Mouse (Mus musculus) hindlimb bud, embryonic 11.5 days (tissue): ENCODE results near the gene Brd1.
"Not testable (repeated sequence)": the region's sequence is repeated elsewhere in the genome, so short reads cannot be mapped to it uniquely, and the experiment has no call there.

Source experiments
- DNase-seq: peaks from one replicate; pipeline ENCODE4 v3.0.0-alpha.2; 2012; ENCODE audit warnings: low read depth, low spot score; ENCODE audit errors: extremely low spot score

Brd1 gene

DNA sequence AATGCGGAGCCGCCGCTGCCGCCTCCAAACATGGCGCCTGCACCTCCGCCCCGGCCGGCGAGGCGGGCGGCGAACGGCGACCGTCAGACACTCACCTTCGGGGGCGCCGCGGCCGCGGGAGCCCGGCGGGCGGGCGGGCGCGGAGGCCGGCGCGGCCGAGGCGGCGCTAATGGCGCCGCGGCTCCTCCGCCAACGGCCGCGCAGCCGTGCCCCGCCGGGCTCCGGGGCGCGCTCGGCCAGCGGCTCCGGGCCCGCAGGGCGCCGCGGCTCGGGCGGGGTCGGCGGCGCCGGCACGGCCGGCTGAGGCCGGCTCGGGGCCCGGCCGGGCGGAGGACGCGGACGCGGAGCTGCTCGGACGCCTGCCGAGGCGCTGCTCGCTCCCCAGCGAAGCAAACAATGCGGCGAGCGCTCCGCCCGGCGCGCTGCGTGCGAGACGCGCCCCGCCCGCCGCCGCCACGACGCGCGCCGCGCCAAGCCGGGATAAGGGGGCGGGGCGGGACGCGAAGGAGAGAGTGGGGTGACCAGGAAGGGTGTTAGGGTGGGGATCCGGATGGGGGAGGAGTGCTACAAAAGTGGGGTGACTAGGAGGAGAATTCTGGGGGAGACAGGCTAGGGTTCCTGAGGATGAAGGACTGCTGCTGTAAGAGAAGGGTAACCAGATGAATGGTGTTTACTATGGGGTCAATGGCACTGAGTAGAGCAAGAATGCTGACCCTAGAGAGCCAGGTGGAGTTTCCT, at the start of gene Brd1:
Brd1 (minus strand) TSS at position 400 of the 738 bp plus-strand sequence.
- no peak for DNase-seq

DNA sequence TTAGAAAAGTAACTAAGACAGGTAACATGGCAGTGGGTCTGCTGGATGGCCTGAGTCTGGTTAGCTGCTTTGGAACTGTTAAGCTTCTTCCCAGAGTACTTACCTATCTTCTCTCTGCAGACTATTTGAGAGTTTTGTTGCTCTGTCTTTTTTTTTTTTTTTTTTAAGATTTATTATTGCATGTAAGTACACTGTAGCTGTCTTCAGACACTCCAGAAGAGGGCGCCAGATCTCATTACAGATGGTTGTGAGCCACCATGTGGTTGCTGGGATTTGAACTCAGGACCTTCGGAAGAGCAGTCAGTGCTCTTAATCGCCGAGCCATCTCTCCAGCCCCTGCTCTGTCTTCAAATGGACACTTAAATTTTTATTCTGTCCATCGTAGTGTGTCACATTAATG, 40.6 kb upstream of the Brd1 start:
- not testable (repeated sequence) for DNase-seq

DNA sequence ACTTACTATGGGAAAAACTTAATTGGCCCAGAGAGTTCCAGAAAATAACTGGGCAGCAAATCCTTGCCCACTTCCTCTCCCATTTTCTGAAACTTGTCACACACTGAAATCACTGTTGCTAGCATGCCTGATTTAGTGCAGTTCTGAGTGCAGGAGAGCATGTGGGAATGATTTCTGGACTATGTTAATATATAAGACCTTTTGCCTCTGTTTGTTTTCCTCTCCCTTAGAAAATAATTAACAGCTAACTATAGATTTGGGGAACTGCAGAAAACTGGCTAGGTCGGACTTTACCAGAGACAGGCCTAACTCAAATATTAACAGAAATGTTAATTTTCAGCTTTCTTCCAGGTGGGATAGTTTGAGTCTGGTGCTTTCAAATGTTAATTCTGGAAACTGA, 34.5 kb upstream of the Brd1 start:
- DNase-seq: no peak

GRCm38 (mm10) chr15:88766139-88766538, 32.1 kb upstream of the Brd1 start:
- DNase-seq: not testable (repeated sequence)

DNA sequence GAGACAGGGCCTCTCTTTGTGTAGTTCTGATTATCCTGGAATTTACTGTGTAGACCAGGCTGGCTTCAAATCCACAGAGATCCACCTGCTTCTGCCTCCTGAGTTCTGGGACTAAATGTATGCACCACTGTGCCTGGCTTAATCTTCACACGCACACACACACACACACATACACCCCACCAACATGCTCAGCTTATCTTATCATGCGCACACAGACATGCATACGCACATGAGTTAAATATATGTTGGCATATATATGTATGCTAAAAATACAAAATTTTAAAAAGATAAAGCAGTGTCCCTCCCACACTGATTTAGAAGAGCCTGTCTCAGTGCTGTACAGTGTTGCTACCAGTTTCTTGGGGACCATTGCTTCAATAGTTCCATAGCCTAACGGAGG, 27.5 kb upstream of the Brd1 start:
- no peak for DNase-seq

- DNase-seq: no peak
Observed at GRCm38 (mm10) chr15:88758061-88758460, 24.0 kb upstream of the Brd1 start.

DNA sequence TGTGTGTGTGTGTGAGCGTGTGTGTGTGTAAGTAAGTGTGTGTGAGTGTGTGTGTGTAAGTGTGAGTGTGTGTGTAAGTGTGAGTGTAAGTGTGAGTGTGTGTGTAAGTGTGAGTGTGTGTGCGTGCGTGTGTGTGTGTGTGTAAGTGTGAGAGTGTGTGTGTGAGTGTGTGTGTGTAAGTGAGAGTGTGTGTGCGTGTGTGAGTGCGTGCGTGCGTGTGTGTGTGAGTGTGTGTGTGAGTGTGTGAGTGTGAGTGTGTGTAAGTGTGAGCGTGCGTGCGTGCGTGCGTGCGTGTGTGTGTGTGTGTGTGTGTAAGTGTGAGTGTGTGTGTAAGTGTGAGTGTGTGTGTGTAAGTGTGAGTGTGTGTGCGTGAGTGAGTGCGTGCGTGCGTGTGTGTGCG, 21.7 kb upstream of the Brd1 start:
- DNase-seq: no peak

DNA sequence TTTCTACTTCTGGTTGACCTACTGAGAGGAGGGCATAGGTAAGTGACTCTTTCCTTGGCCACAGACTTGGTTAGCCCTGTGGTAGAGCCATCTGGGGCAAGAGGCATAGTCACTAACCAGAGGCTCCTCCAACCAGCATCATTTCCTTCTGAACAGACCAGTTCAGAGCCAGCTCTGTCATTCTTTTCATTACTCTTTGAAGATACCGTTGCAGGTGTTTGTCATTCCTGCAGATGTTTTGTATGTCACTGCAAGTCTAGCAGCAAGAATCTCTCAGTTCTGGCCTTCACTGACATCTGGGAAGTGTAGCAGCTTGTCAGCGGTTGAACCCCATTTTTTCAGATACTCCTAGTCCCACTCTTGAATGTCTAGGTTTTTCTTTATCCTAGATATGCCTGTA, 20.9 kb upstream of the Brd1 start:
- no peak for DNase-seq

GRCm38 (mm10) chr15:88752403-88752733, 18.3 kb upstream of the Brd1 start:
- no peak for DNase-seq

- DNase-seq: no peak
Observed at GRCm38 (mm10) chr15:88751564-88752402, 17.8 kb upstream of the Brd1 start, which contains the start of gene Zbed4. Gene Zbed4 (plus strand): TSS chr15:88751660.

- DNase-seq: peak; percentile 98
Observed at GRCm38 (mm10) chr15:88750677-88751563, 16.9 kb upstream of the Brd1 start.

DNA sequence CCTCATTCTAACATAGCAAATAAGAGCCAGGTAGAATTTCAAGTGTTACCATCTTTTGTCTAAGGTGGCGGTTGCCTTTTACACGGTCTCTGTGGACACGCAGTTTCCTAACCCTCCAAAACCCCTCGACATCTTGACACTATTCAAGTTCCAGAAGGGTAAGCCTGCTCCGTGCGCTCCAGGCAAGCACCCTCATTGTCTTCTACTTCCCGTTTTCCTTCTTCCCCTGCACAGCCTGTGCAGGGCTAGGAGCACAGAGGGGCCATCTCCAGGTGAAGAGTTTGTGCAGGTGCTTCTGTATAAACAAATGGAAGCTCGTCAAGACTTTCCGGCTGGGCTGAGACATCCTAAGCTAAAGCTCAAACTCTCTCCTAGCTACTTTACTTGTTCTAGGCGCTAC, 16.0 kb upstream of the Brd1 start:
- DNase-seq: no peak

GRCm38 (mm10) chr15:88749617-88750016, 15.6 kb upstream of the Brd1 start:
- DNase-seq: not testable (repeated sequence)

DNA sequence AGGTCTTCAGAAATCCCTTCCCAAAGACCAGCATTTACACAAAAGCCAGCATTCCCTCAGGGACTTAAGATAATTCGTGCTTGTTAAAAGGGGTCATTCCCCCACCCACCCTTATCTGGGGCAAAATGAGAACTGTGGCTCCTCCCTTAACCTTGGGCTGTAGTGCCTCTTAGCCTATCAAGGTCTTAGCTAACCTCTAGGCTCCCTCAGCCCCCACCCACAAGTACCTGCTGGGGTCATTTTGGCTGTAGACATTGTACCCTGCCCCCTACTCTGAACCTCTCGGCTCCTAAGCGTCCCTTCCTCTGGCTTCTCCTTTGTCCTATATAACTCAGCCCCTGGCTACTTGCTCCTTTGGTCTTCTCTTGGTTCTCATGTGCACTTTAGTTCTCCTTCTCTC, 11.9 kb upstream of the Brd1 start:
- no peak for DNase-seq

- DNase-seq: no peak
Observed at GRCm38 (mm10) chr15:88745347-88745746, 11.3 kb upstream of the Brd1 start.

DNA sequence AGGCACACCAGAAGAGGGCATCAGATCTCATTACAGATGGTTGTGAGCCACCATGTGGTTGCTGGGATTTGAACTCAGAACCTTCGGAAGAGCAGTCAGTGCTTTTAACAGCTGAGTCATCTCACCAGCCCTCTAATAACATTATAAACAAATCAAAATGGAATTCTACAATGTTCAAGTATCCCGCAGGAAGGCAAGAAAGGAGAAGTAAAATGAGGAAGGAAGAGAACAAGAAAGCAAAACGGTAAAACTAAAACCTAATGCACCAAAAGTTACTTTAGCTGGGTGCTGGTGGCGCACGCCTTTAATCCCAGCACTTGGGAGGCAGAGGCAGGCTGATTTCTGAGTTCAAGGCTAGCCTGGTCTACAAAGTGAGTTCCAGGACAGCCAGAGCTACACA, 9.3 kb upstream of the Brd1 start:
- not testable (repeated sequence) for DNase-seq

- no peak for DNase-seq
Observed at GRCm38 (mm10) chr15:88741366-88741765, 7.3 kb upstream of the Brd1 start.

- no peak for DNase-seq
Observed at GRCm38 (mm10) chr15:88738466-88738865, 4.4 kb upstream of the Brd1 start.

- DNase-seq: no peak
Observed at GRCm38 (mm10) chr15:88736166-88736565, 2.1 kb upstream of the Brd1 start.

DNA sequence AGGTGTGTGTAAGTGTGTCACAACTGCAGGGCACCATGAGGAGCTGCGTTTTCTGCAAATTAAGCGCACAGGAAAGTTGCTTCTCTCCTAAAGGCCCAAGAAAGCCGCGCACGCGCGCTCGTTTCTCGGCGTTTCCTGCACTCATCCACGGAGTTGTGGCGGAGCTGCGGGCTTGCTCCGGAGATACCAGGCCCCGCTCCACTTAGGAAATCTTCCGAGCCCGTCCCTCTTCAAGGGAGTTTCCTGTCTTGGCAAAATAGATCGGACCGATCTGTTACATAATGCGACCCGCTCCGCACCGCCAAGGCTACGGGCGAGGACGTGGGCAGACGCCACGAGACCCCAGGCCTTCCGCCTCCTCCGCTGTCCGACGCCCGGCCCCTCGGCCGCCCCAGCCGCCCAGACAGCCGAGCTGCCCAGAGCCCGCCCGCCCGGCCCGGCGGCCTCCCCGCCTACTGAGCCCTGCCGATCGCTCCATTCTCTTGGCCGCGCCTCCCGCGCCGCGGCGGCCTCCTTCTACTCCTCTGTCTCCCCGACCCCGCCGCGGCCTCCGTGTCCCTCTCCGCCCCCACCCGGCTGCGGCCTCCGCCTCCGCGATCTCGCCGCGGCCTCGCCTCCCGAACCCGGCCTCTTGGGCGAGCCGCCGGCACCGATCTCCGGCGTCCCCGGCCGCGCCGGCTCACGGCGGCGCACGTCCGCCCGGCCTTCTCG, 837 bp downstream of the Brd1 start:
- DNase-seq: no peak
